Comparison of ENCODE assay signal across 9 mouse cellular contexts in genomic region chr9:13645153-13645552, GRCm38 (mm10).
DNase-seq lines count a peak whose midpoint lies in the region; ATAC-seq and TF ChIP-seq lines count a peak whose summit lies in the region.
"Had no signal": no experiment of that assay in that cellular context is flagged by ENCODE, and none has a peak within 500 bp of the region (broad histone marks: within the 10 kb centered on the region; RNA-seq: fewer than 3 reads in every experiment).

No protein-coding gene starts in this region.

- 61% methylated on average over 5 of the region's 5 CpGs for WGBS in neural tube, embryonic 12.5 days
- 50% methylated on average over 5 of the region's 5 CpGs for WGBS in neural tube, embryonic 15.5 days
- 39% methylated on average over 5 of the region's 5 CpGs for WGBS in forebrain, postnatal 0 days

- H3K9me3 ChIP-seq in neural tube, embryonic 12.5 days = no peaks in the 10 kb centered on the region
- no peaks in the 10 kb centered on the region for H3K9me3 ChIP-seq in neural tube, embryonic 15.5 days (replicated peaks)
- H3K9me3 ChIP-seq in forebrain, postnatal 0 days (ENCODE audit: low read length) = no peaks in the 10 kb centered on the region
- H3K9me3 ChIP-seq: hindbrain, embryonic 15.5 days had no signal

- H3K4me3 ChIP-seq in neural tube, embryonic 12.5 days = no peak overlapping the region
- no peak overlapping the region for H3K4me3 ChIP-seq in neural tube, embryonic 15.5 days (replicated peaks)
- no peak overlapping the region for H3K4me3 ChIP-seq in forebrain, postnatal 0 days (ENCODE audit: low read depth, low read length)
- H3K4me3 ChIP-seq: hindbrain, embryonic 15.5 days had no signal

- H3K9ac ChIP-seq in neural tube, embryonic 12.5 days = no peak overlapping the region
- no peak overlapping the region for H3K9ac ChIP-seq in neural tube, embryonic 15.5 days (replicated peaks)
- H3K9ac ChIP-seq in forebrain, postnatal 0 days = no peak overlapping the region
- H3K9ac ChIP-seq: hindbrain, embryonic 15.5 days had no signal

- DNase-seq in adrenal gland, adult (ENCODE audit: inconsistent age in 2 of 2, low spot score in 1 of 2) = peak; percentile 25 to 60
- DNase-seq in adrenal gland, postnatal 4 days (ENCODE audit: low spot score in 2 of 2) = no peak
- DNase-seq in neural tube, embryonic 10.5 days (ENCODE audit: extremely low spot score, low spot score) = no peak
- DNase-seq in heart, postnatal 14 days = peak; percentile 38 to 56
- no peak for DNase-seq in forebrain, postnatal 0 days
- no peak for DNase-seq in thymus, postnatal 10 days (ENCODE audit: low spot score in 2 of 2)

- no peak overlapping the region for H3K4me2 ChIP-seq in neural tube, embryonic 12.5 days (replicated peaks)
- no peak overlapping the region for H3K4me2 ChIP-seq in neural tube, embryonic 15.5 days
- H3K4me2 ChIP-seq in forebrain, postnatal 0 days (ENCODE audit: low read depth) = no peak overlapping the region
- H3K4me2 ChIP-seq: hindbrain, embryonic 15.5 days had no signal

- H3K4me1 ChIP-seq in neural tube, embryonic 12.5 days = no peaks in the 10 kb centered on the region
- H3K4me1 ChIP-seq in neural tube, embryonic 15.5 days = peaks cover 12% of the 10 kb centered on the region; the same call in 1 of the 2 replicates
- no peaks in the 10 kb centered on the region for H3K4me1 ChIP-seq in forebrain, postnatal 0 days (ENCODE audit: insufficient read depth)

- ATAC-seq in neural tube, embryonic 12.5 days (ENCODE audit: low FRiP score, low read depth) = 0 out of 2 replicates have a peak, but pooled peaks have one; percentile 29
- ATAC-seq in neural tube, embryonic 15.5 days (ENCODE audit: low FRiP score) = no peak
- ATAC-seq in forebrain, postnatal 0 days = no peak; the same call in 1 of the 2 replicates

- intact Hi-C loops in heart, postnatal 14 days (cut with DNase I) = loop anchor here (5.0 kb wide), 1 partner anchor 73 kb away; no protein-coding TSS in a partner anchor

- no peak for TF ChIP-seq CTCF in forebrain, postnatal 0 days (IDR thresholded peaks at IDR 0.05; ENCODE audit: low read depth)

- no peak overlapping the region for H3K27ac ChIP-seq in neural tube, embryonic 12.5 days
- peak overlapping the region; percentile 37; the same call in 1 of the 2 replicates for H3K27ac ChIP-seq in neural tube, embryonic 15.5 days (replicated peaks)
- no peak overlapping the region for H3K27ac ChIP-seq in forebrain, postnatal 0 days (ENCODE audit: low read depth, low read length)
- H3K27ac ChIP-seq: hindbrain, embryonic 15.5 days had no signal

- no peaks in the 10 kb centered on the region for H3K36me3 ChIP-seq in neural tube, embryonic 12.5 days
- no peaks in the 10 kb centered on the region for H3K36me3 ChIP-seq in neural tube, embryonic 15.5 days
- H3K36me3 ChIP-seq in forebrain, postnatal 0 days (ENCODE audit: insufficient read depth) = no peaks in the 10 kb centered on the region
- H3K36me3 ChIP-seq: hindbrain, embryonic 15.5 days had no signal

- no peaks in the 10 kb centered on the region for H3K27me3 ChIP-seq in neural tube, embryonic 12.5 days (replicated peaks)
- H3K27me3 ChIP-seq in neural tube, embryonic 15.5 days (replicated peaks) = no peaks in the 10 kb centered on the region
- no peaks in the 10 kb centered on the region for H3K27me3 ChIP-seq in forebrain, postnatal 0 days (ENCODE audit: insufficient read depth, low read length)
- H3K27me3 ChIP-seq: hindbrain, embryonic 15.5 days had no signal

Comparison
In these comparisons a context has a peak if more than half of its experiments do, and no peak if none do; other contexts are left out.
1. DNase-seq: peak in adrenal gland, adult (2 of 2) and heart, postnatal 14 days (2 of 2); none in adrenal gland, postnatal 4 days (0 of 2), neural tube, embryonic 10.5 days (single experiment), forebrain, postnatal 0 days (single experiment) and thymus, postnatal 10 days (0 of 2).